Mouse (Mus musculus) liver, embryonic 11.5 days (tissue): Measurements from ENCODE around the gene Chit1. TPM values are rescaled to one million over a fixed set of nuclear protein-coding genes. Genes with fewer than 3 reads are reported as not detected.

Experiments
- ATAC-seq: fragments of 200-750 bp; cut with Nextera tagmentation; replicated peaks from 2 replicates; pipeline ENCODE4 v1.8.0; 2017; ENCODE audit warnings: moderate number of reproducible peaks, mild to moderate bottlenecking, moderate TSS enrichment, moderate library complexity; ENCODE audit not compliant: low FRiP score
- DNase-seq: peaks from one replicate; pipeline ENCODE4 v3.0.0-alpha.2; 2017; ENCODE audit warnings: low spot score
- H3K27ac ChIP-seq: fragments of 300-500 bp; sonication (generic); 2 replicates; pipeline ENCODE4 v1.5.1; 2014; ENCODE audit warnings: mild to moderate bottlenecking, low read depth, low read length, control low read depth
- H3K27me3 ChIP-seq: fragments of 300-500 bp; sonication (generic); replicated peaks from 2 replicates; pipeline ENCODE4 v1.6.1; 2014; ENCODE audit warnings: low read length, mixed read lengths; ENCODE audit not compliant: control insufficient read depth, insufficient read depth
- H3K36me3 ChIP-seq: fragments of 300-500 bp; sonication (generic); 2 replicates; pipeline ENCODE4 v1.6.1; 2014; ENCODE audit warnings: mild to moderate bottlenecking, low read length, moderate library complexity, mixed read lengths; ENCODE audit not compliant: control insufficient read depth, insufficient read depth
- H3K4me1 ChIP-seq: fragments of 300-500 bp; sonication (generic); replicated peaks from 2 replicates; pipeline ENCODE4 v1.6.1; 2014; ENCODE audit warnings: low read length, mixed read lengths; ENCODE audit not compliant: control insufficient read depth, insufficient read depth
- H3K4me2 ChIP-seq: fragments of 300-500 bp; sonication (generic); 2 replicates; pipeline ENCODE4 v1.6.1; 2014; ENCODE audit warnings: mild to moderate bottlenecking, control low read depth, moderate library complexity
- H3K4me3 ChIP-seq: fragments of 300-500 bp; sonication (generic); 2 replicates; pipeline ENCODE4 v1.5.1; 2014; ENCODE audit warnings: low read depth, low read length, control low read depth
- H3K9ac ChIP-seq: fragments of 300-500 bp; sonication (generic); 2 replicates; pipeline ENCODE4 v1.6.1; 2014; ENCODE audit warnings: low read depth, low read length, control low read depth
- H3K9me3 ChIP-seq: fragments of 300-500 bp; sonication (generic); 2 replicates; pipeline ENCODE4 v1.6.1; 2016; ENCODE audit warnings: low read length, inconsistent platforms, mixed read lengths; ENCODE audit not compliant: control insufficient read depth
- WGBS: fragments of 180-500 bp; shearing (Covaris S2); extraction: QIAGEN DNeasy Blood & Tissue Kit; methylation state at CpG from one replicate; pipeline ENCODE4 v1.1.7; 2014; 5-methylcytosine and 5-hydroxymethylcytosine counted together
- polyA plus RNA-seq: library from polyadenylated mRNA; unstranded; fragments of >200 nt; fragmentation: Nextera tagmentation; extraction: Ambion mirVana; gene quantifications from 2 replicates; pipeline ENCODE4 v1.2.1, GENCODE M21; 2014

The Chit1 gene
- polyA plus RNA-seq, 1 experiment from 2014 or later = not detected

- Histone ChIP-seq H3K9me3 (no peaks in the 10 kb centered on the region), H3K4me2 (peak overlapping the region; percentile 70), H3K36me3 (no peaks in the 10 kb centered on the region), H3K27me3 (peaks cover 2% of the 10 kb centered on the region; the same call in 1 of the 2 replicates), H3K4me1 (peaks cover 31% of the 10 kb centered on the region), H3K27ac (peak overlapping the region; percentile 81), H3K4me3 (peak overlapping the region; percentile 57), H3K9ac (peak overlapping the region; percentile 80)
- DNase-seq (peak; percentile 67), ATAC-seq (peak; percentile 92)
- 3% methylated on average over 17 of the region's 17 CpGs for WGBS
These were observed 12.1 kb upstream of the Chit1 start for GRCm38 (mm10) chr1:134098726-134099515.

GRCm38 (mm10) chr1:134099516-134100235, 11.4 kb upstream of the Chit1 start:
- Histone ChIP-seq H3K4me3 (peak overlapping the region; percentile 57), H3K4me2 (peak overlapping the region; percentile 70), H3K4me1 (peaks cover 29% of the 10 kb centered on the region), H3K27me3 (peaks cover 2% of the 10 kb centered on the region; the same call in 1 of the 2 replicates), H3K9me3 (no peaks in the 10 kb centered on the region), H3K9ac (peak overlapping the region; percentile 80), H3K27ac (peak overlapping the region; percentile 81), H3K36me3 (no peaks in the 10 kb centered on the region)
- ATAC-seq = peak; percentile 43; the same call in 1 of the 2 replicates
- no peak for DNase-seq
- 26% methylated on average over 12 of the region's 12 CpGs for WGBS

GRCm38 (mm10) chr1:134100401-134100800, 10.6 kb upstream of the Chit1 start:
- Histone ChIP-seq H3K9ac (no peak overlapping the region), H3K27ac (peak overlapping the region; percentile 81; the same call in 1 of the 2 replicates), H3K27me3 (peaks cover 4% of the 10 kb centered on the region), H3K9me3 (no peaks in the 10 kb centered on the region), H3K36me3 (no peaks in the 10 kb centered on the region), H3K4me2 (no peak overlapping the region), H3K4me3 (no peak overlapping the region), H3K4me1 (peaks cover 29% of the 10 kb centered on the region)
- 75% methylated on average over 5 of the region's 5 CpGs for WGBS
- no peak for ATAC-seq
- DNase-seq = no peak

GRCm38 (mm10) chr1:134100928-134101327, 10.1 kb upstream of the Chit1 start:
- Histone ChIP-seq H3K27me3 (peaks cover 7% of the 10 kb centered on the region), H3K36me3 (no peaks in the 10 kb centered on the region), H3K4me2 (no peak overlapping the region), H3K9me3 (no peaks in the 10 kb centered on the region), H3K4me3 (no peak overlapping the region), H3K9ac (no peak overlapping the region), H3K4me1 (peaks cover 29% of the 10 kb centered on the region), H3K27ac (no peak overlapping the region)
- DNase-seq = no peak
- 72% methylated on average over 4 of the region's 4 CpGs for WGBS
- ATAC-seq = no peak

GRCm38 (mm10) chr1:134101593-134101992, 9.4 kb upstream of the Chit1 start:
- no peak overlapping the region for H3K4me2 ChIP-seq
- H3K27ac ChIP-seq = no peak overlapping the region
- no peaks in the 10 kb centered on the region for H3K9me3 ChIP-seq
- DNase-seq (no peak), ATAC-seq (no peak)
- H3K27me3 ChIP-seq = peaks cover 7% of the 10 kb centered on the region
- WGBS = 73% methylated on average over 3 of the region's 3 CpGs
- no peak overlapping the region for H3K4me3 ChIP-seq
- peaks cover 23% of the 10 kb centered on the region for H3K4me1 ChIP-seq
- H3K9ac ChIP-seq = no peak overlapping the region
- H3K36me3 ChIP-seq = no peaks in the 10 kb centered on the region

GRCm38 (mm10) chr1:134103861-134104260, 7.2 kb upstream of the Chit1 start:
- Histone ChIP-seq H3K9ac (no peak overlapping the region), H3K27me3 (peaks cover 7% of the 10 kb centered on the region), H3K4me2 (no peak overlapping the region), H3K9me3 (no peaks in the 10 kb centered on the region), H3K36me3 (no peaks in the 10 kb centered on the region), H3K4me1 (peaks cover 7% of the 10 kb centered on the region; the same call in 1 of the 2 replicates), H3K4me3 (no peak overlapping the region), H3K27ac (no peak overlapping the region)
- ATAC-seq (no peak), DNase-seq (no peak)
- 79% methylated on average over 5 of the region's 5 CpGs for WGBS

- H3K4me3 ChIP-seq = no peak overlapping the region
- H3K9ac ChIP-seq = no peak overlapping the region
- no peak overlapping the region for H3K4me2 ChIP-seq
- no peaks in the 10 kb centered on the region for H3K9me3 ChIP-seq
- no peak overlapping the region for H3K27ac ChIP-seq
- H3K36me3 ChIP-seq = no peaks in the 10 kb centered on the region
- WGBS = 55% methylated on average over 11 of the region's 11 CpGs
- ATAC-seq = no peak
- H3K27me3 ChIP-seq = peaks cover 7% of the 10 kb centered on the region
- no peak for DNase-seq
- no peaks in the 10 kb centered on the region; the same call in 1 of the 2 replicates for H3K4me1 ChIP-seq
These were observed 5.8 kb upstream of the Chit1 start for GRCm38 (mm10) chr1:134105043-134105763.

GRCm38 (mm10) chr1:134105764-134106430, 5.1 kb upstream of the Chit1 start:
- no peak for DNase-seq
- Histone ChIP-seq H3K36me3 (no peaks in the 10 kb centered on the region), H3K9me3 (no peaks in the 10 kb centered on the region), H3K27ac (no peak overlapping the region), H3K27me3 (peaks cover 7% of the 10 kb centered on the region), H3K9ac (no peak overlapping the region), H3K4me3 (no peak overlapping the region), H3K4me1 (peaks cover 4% of the 10 kb centered on the region), H3K4me2 (no peak overlapping the region)
- WGBS = 44% methylated on average over 3 of the region's 3 CpGs
- ATAC-seq = no peak
